Mouse (Mus musculus): ENCODE results near the gene Rfx8.

- TF ChIP-seq POLR2A (IDR thresholded peaks at IDR 0.05; ENCODE audit: low read depth, low read length): no peak
- no peak for TF ChIP-seq CTCF (conservative IDR thresholded peaks at IDR 0.05 in 1 of 2, IDR thresholded peaks at IDR 0.05 in 1 of 2; ENCODE audit: low read depth in 2 of 2, low read length in 2 of 2)
- no peak for TF ChIP-seq MXI1 (IDR thresholded peaks at IDR 0.05; ENCODE audit: low read depth, low read length)
- no peak for TF ChIP-seq ZC3H11A (IDR thresholded peaks at IDR 0.05; ENCODE audit: low read depth, low read length)
Measured at GRCm38 (mm10) chr1:39694756-39695155, 26.0 kb downstream of the Rfx8 start.
